Mouse (Mus musculus) spleen, adult 2 months (tissue): ENCODE data around the gene Aatk.

ENCODE experiments used
- CTCF ChIP-seq: fragments of 200-500 bp; IDR thresholded peaks from 2 replicates; pipeline ENCODE4 v1.5.1; 2011; ENCODE audit warnings: mild to moderate bottlenecking, inconsistent platforms; ENCODE audit not compliant: insufficient read depth, insufficient read length, insufficient replicate concordance; ENCODE audit errors: extremely low read depth
- POLR2A ChIP-seq: fragments of 200-500 bp; IDR thresholded peaks from 2 replicates; pipeline ENCODE4 v1.6.1; 2011; ENCODE audit warnings: low read depth, low read length, inconsistent platforms

GRCm38 (mm10) chr11:120011761-120012560, 35.0 kb downstream of the Aatk start:
- TF ChIP-seq CTCF (no peak), POLR2A (no peak)
